Mouse (Mus musculus) hindbrain, embryonic 13.5 days (tissue): ENCODE measurements around the gene Cryzl1. TPM values are rescaled to one million over a fixed set of nuclear protein-coding genes. Genes with fewer than 3 reads are reported as not detected.
"Not testable (repeated sequence)": the region's sequence is repeated elsewhere in the genome, so short reads cannot be mapped to it uniquely, and the experiment has no call there.

ENCODE experiments used
- ATAC-seq: fragments of 200-750 bp; cut with Nextera tagmentation; 2 replicates; pipeline ENCODE4 v1.8.0; 2017; ENCODE audit warnings: moderate TSS enrichment; ENCODE audit not compliant: low FRiP score
- H3K27ac ChIP-seq: fragments of 300-500 bp; sonication (generic); 2 replicates; pipeline ENCODE4 v1.5.1; 2015; ENCODE audit warnings: inconsistent platforms, mild to moderate bottlenecking, moderate library complexity
- H3K27me3 ChIP-seq: fragments of 300-500 bp; sonication (generic); 2 replicates; pipeline ENCODE4 v1.6.1; 2015; ENCODE audit warnings: mild to moderate bottlenecking, inconsistent platforms
- H3K36me3 ChIP-seq: fragments of 300-500 bp; sonication (generic); 2 replicates; pipeline ENCODE4 v1.6.1; 2015; ENCODE audit warnings: mild to moderate bottlenecking, inconsistent platforms
- H3K4me1 ChIP-seq: fragments of 300-500 bp; sonication (generic); replicated peaks from 2 replicates; pipeline ENCODE4 v1.6.1; 2015; ENCODE audit warnings: inconsistent platforms
- H3K4me2 ChIP-seq: fragments of 300-500 bp; sonication (generic); 2 replicates; pipeline ENCODE4 v1.6.1; 2015; ENCODE audit warnings: inconsistent platforms, mild to moderate bottlenecking, moderate library complexity
- H3K4me3 ChIP-seq: fragments of 300-500 bp; sonication (generic); 2 replicates; pipeline ENCODE4 v1.5.1; 2015; ENCODE audit warnings: mild to moderate bottlenecking, inconsistent platforms
- H3K9ac ChIP-seq: fragments of 300-500 bp; sonication (generic); 2 replicates; pipeline ENCODE4 v1.6.1; 2015; ENCODE audit warnings: mild to moderate bottlenecking, inconsistent platforms
- H3K9me3 ChIP-seq: fragments of 300-500 bp; sonication (generic); 2 replicates; pipeline ENCODE4 v1.6.1; 2016; ENCODE audit warnings: inconsistent platforms
- WGBS: fragments of 180-500 bp; shearing (Covaris S2); methylation state at CpG from one replicate; pipeline ENCODE4 v1.1.7; 2015; 5-methylcytosine and 5-hydroxymethylcytosine counted together
- polyA plus RNA-seq: library from polyadenylated mRNA; unstranded; fragments of >200 nt; fragmentation: Nextera tagmentation; extraction: Ambion mirVana; gene quantifications from 2 replicates; pipeline ENCODE4 v1.2.1, GENCODE M21; 2015

Gene Cryzl1
- polyA plus RNA-seq, 1 experiment from 2014 or later = 95.5 TPM

DNA sequence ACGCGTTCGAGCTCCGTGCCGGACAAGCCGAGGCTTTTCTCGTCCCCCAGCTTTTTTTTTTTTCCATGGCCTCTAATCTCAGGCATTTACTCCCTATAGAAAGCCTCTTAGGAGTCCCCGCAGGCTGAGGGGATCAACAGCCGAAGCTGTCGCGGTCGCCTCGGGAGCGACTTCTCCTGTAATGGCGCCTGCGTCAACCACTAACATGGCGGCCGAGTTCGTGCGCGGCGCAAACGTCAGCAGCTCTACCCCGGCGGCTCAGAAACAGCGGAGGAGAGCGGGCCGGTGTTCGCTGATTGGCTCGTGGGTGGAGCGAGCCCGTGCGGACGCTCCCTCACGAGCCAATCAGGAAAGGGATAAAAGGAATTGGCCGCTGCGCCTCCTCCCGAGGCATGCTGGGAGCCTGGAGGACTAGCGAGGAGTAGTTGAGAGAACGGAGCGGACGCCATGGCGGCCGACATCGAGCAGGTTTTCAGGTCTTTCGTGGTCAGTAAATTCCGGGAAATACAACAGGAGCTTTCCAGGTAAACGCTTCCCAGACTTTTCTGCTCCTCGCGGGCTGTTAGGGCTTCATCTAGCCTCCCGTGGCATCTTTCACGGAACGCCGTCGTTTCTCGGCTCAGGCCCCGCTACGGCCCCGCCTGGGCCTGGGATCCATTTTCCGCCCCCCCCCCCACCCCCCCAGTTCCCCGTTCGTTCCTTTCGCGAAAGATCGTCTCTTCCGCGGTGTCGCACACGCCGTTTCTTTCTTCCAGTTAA, 81.1 kb downstream of the Cryzl1 start, which contains the start of gene Son:
Son (plus strand) TSS at position 46 of the 759 bp plus-strand sequence.
- under 1% methylated on average over 70 of the region's 70 CpGs for WGBS
- ATAC-seq = peak; percentile 97
- H3K9ac ChIP-seq = peak within 1 kb of the TSS; percentile 91
- peak within 1 kb of the TSS; percentile 92 for H3K4me2 ChIP-seq
- no peaks in the 10 kb centered on the region for H3K9me3 ChIP-seq
- peaks cover 16% of the 10 kb centered on the region for H3K36me3 ChIP-seq
- peaks cover 25% of the 10 kb centered on the region for H3K4me1 ChIP-seq
- peak within 1 kb of the TSS; percentile 99 for H3K27ac ChIP-seq
- peak within 1 kb of the TSS; percentile 73 for H3K4me3 ChIP-seq
- no peaks in the 10 kb centered on the region for H3K27me3 ChIP-seq

DNA sequence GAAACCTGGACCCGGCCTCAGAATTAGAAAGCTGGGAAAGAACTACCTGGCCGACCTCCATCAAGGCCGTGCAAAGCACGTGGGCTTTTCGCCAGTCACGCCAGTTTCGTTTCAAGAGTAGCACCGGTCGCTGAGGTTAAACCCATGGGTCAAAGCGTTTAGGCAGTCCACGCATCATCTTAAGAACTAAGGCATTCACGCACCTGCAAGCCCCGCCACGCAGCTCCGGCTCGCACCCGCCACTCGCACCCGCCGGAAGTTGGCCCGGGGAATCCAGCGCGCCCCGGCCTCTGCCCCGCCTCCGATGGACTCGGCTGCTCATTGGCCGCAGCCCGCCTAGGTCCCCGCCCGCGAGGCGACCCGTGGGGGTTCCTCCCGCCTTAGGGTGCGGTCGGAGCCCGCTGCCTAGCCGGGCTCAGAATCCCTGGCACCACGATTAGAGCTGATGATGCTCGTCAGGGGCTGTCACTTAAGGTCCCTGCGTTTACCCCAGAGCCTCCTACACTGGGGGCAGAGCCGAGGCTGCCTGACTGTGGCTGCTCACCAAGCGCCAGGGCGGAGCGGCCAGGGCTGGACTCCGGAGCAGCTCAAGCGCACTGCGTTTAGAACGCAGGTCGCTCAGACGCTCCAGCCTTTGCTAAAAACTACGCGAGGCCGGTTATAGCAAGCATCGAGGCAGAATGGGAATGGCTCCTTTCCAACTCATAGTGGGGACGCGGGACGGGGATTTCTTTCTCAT, 81.9 kb downstream of the Cryzl1 start, which contains the start of gene Gart:
Gart (minus strand) TSS at position 272 of the 739 bp plus-strand sequence.
- Histone ChIP-seq H3K27ac (peak within 1 kb of the TSS; percentile 99), H3K27me3 (no peaks in the 10 kb centered on the region), H3K4me3 (peak within 1 kb of the TSS; percentile 73), H3K9ac (peak within 1 kb of the TSS; percentile 91), H3K36me3 (peaks cover 16% of the 10 kb centered on the region), H3K4me1 (peaks cover 17% of the 10 kb centered on the region), H3K4me2 (peak within 1 kb of the TSS; percentile 92), H3K9me3 (no peaks in the 10 kb centered on the region)
- ATAC-seq = peak; percentile 89
- WGBS = under 1% methylated on average over 57 of the region's 59 CpGs

DNA sequence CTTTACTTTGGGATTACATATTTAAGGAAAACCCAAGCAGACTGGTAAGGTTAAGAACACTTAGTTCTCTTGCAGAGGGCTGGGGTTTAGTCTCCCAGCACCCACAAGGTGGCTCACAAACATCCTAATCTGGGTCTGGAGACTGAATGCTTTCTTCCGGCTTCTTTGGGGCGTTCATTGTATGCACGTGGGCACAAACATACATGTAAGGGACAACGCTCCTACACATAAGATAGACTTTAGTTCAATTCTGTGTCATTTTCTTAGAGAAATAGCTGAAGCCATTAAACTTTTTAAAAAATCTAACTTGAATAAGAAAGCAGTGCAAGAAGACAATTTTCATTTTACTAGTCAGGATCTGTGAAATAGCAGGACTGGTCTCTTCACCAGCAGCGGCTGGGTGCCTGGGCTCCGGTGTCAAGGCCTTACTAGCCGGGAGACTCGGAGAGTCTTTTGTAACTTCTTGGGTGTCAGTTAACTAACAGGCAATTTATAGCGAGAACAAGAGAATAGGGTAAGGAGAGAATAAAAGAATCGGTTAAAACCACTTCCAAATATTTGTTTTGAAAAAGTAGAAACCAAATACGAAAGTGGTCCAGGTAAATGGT, 82.7 kb downstream of the Cryzl1 start:
- 2% methylated on average over 11 of the region's 11 CpGs for WGBS
- peak overlapping the region; percentile 99; the same call in 1 of the 2 replicates for H3K27ac ChIP-seq

DNA sequence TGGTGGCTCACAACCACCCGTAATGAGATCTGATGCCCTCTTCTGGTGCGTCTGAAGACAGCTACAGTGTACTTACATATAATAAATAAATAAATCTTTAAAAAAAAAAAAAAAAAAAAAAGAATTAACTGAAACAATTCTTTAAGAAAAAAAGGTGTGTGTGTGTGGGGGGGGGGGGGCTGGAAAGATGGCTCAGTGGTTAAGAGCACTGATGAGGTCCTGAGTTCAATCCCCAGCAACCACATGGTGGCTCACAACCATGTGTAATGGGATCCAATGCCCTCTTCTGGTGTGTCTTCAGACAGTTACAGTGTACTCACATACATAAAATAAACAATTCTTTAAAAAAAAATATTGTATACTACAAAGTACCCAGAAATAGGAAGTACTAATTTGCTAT, 83.4 kb downstream of the Cryzl1 start:
- not testable (repeated sequence) for H3K27ac ChIP-seq, H3K9ac ChIP-seq, H3K4me2 ChIP-seq, H3K27me3 ChIP-seq, ATAC-seq, H3K4me3 ChIP-seq, H3K9me3 ChIP-seq
- Histone ChIP-seq H3K36me3 (peaks cover 25% of the 10 kb centered on the region), H3K4me1 (peaks cover 17% of the 10 kb centered on the region)
- WGBS = 56% methylated on average over 1 of the region's 2 CpGs

More for the DNA sequence above, 82.7 kb downstream of the Cryzl1 start:
- H3K4me2 ChIP-seq = peak overlapping the region; percentile 92
- no peaks in the 10 kb centered on the region for H3K9me3 ChIP-seq
- H3K36me3 ChIP-seq = peaks cover 21% of the 10 kb centered on the region
- H3K4me1 ChIP-seq = peaks cover 17% of the 10 kb centered on the region
- no peaks in the 10 kb centered on the region for H3K27me3 ChIP-seq
- peak overlapping the region; percentile 91 for H3K9ac ChIP-seq
- H3K4me3 ChIP-seq = peak overlapping the region; percentile 73
- no peak for ATAC-seq

DNA sequence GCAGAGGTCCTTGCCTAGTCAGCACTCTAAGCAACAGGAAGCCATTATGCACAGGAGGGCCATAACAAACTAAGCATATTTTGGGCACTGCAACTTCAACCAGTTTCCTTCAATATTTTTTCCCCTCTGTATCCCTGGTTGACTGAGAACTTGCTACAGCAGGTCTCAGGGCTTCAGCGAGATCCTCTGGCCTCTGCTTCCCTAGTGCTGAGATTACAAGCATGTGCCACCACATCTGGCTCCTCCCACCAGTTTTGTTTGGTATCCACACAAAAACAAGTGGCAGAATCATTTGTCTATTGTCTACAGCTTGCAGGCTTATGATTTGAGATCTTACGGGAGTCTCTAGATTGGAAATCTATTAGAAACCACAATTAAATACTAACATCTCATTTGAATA, 83.9 kb downstream of the Cryzl1 start:
- H3K9ac ChIP-seq = no peak overlapping the region
- ATAC-seq = no peak
- H3K27me3 ChIP-seq = no peaks in the 10 kb centered on the region
- no peak overlapping the region for H3K4me2 ChIP-seq
- peaks cover 30% of the 10 kb centered on the region for H3K36me3 ChIP-seq
- H3K9me3 ChIP-seq = no peaks in the 10 kb centered on the region
- no peak overlapping the region for H3K4me3 ChIP-seq
- H3K27ac ChIP-seq = no peak overlapping the region
- WGBS = 85% methylated on average over 2 of the region's 2 CpGs
- peaks cover 14% of the 10 kb centered on the region for H3K4me1 ChIP-seq

DNA sequence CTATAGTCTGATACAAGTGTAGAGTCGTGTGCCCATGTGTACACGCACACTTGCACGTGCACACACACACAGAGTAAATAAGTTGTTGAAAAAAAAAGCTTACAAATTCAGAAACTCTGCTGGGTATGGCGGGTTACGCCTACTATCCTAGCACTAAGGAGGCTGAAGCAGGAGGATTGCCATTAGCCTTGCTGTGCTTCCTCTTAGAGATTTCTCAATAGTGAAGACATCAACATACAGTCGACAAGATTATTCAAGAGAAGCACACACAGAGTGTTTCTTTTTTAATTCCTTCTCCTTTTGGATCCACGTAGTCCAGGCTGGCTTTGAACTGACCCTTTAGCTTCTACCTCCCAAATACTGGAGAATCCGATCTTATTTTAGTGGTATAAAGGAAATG, 88.6 kb downstream of the Cryzl1 start:
- 95% methylated on average over 8 of the region's 8 CpGs for WGBS
- Histone ChIP-seq H3K9ac (no peak overlapping the region), H3K9me3 (no peaks in the 10 kb centered on the region), H3K36me3 (peaks cover 75% of the 10 kb centered on the region), H3K4me1 (no peaks in the 10 kb centered on the region; the same call in 1 of the 2 replicates), H3K27me3 (no peaks in the 10 kb centered on the region), H3K4me3 (no peak overlapping the region), H3K27ac (no peak overlapping the region), H3K4me2 (no peak overlapping the region)
- no peak for ATAC-seq

DNA sequence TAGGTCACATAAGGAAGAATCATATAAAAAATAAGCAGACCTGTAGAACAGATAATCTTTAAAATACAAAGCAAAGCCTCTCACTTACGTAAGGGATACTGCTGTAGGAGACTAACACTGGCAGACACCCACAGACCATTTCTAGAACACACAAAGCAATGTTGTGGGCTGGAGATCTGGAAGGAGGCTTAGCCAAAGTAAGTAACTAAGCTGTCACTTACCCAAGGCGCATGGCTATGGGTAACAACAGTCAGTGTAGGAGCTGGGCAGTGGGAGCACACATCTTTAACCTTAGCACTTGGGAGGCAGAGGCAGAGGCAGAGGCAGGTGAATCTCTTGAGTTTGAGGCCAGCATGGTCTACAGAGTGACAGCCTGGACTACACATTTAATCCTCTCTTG, 89.1 kb downstream of the Cryzl1 start:
- Histone ChIP-seq H3K27me3 (no peaks in the 10 kb centered on the region), H3K9ac (no peak overlapping the region), H3K9me3 (no peaks in the 10 kb centered on the region), H3K4me3 (no peak overlapping the region), H3K4me1 (no peaks in the 10 kb centered on the region), H3K4me2 (no peak overlapping the region), H3K27ac (no peak overlapping the region), H3K36me3 (peaks cover 79% of the 10 kb centered on the region)
- WGBS = 95% methylated on average over 2 of the region's 2 CpGs
- ATAC-seq = no peak

Other genes with a start within 250 kb of the Cryzl1 start
- 48.4 and 53.5 TPM in 2 replicates for gene Ifnar1, start 243.7 kb downstream of the Cryzl1 start, polyA plus RNA-seq
- 72.1 and 73.0 TPM in 2 replicates for gene Ifngr2, start 181.9 kb downstream of the Cryzl1 start, polyA plus RNA-seq
- gene Tmem50b, start 131.2 kb downstream of the Cryzl1 start, polyA plus RNA-seq = 69.1 and 69.5 TPM in 2 replicates
- gene Dnajc28, start 109.9 kb downstream of the Cryzl1 start, polyA plus RNA-seq = 5.2 and 7.0 TPM in 2 replicates
- 62.9 and 67.3 TPM in 2 replicates for gene Gart, start 82.0 kb downstream of the Cryzl1 start, polyA plus RNA-seq
- 138 and 140 TPM in 2 replicates for gene Son, start 81.5 kb downstream of the Cryzl1 start, polyA plus RNA-seq
- gene Donson, start 40.2 kb downstream of the Cryzl1 start, polyA plus RNA-seq = 18.8 and 21.0 TPM in 2 replicates
- gene Itsn1, start 306 bp upstream of the Cryzl1 start, polyA plus RNA-seq = 54.8 and 55.2 TPM in 2 replicates